Mouse (Mus musculus): ENCODE measurements around the gene Tubgcp2.

GRCm38 (mm10) chr7:140080503-140081156 is 44.2 kb upstream of the Tubgcp2 start:
- TF ChIP-seq EP300 (IDR thresholded peaks at IDR 0.05; ENCODE audit: low read depth) = no peak
- no peak for TF ChIP-seq CTCF (IDR thresholded peaks at IDR 0.05; ENCODE audit: low read depth)
